Mouse (Mus musculus) forebrain, embryonic 14.5 days (tissue): ENCODE results near the gene Pgpep1. TPM values are rescaled to one million over a fixed set of nuclear protein-coding genes. Genes with fewer than 3 reads are reported as not detected.
A peak's percentile ranks its signal among the peaks of the same experiment; 100 is the strongest.

Source experiments
- ATAC-seq: fragments of 200-750 bp; cut with Nextera tagmentation; 2 replicates; pipeline ENCODE4 v1.8.0; 2017; ENCODE audit warnings: mild to moderate bottlenecking, moderate library complexity
- DNase-seq: peaks from one replicate; pipeline ENCODE4 v3.0.0-alpha.2; 2015; ENCODE audit warnings: low spot score
- H3K27ac ChIP-seq: fragments of 300-500 bp; sonication (generic); 2 replicates; pipeline ENCODE4 v1.5.1; 2014; ENCODE audit warnings: low read depth, mild to moderate bottlenecking, control low read depth, low read length, moderate library complexity
- H3K27me3 ChIP-seq: fragments of 300-500 bp; sonication (generic); replicated peaks from 2 replicates; pipeline ENCODE4 v1.6.1; 2014; ENCODE audit warnings: low read length, control low read depth, mixed read lengths; ENCODE audit not compliant: control insufficient read depth, insufficient read depth
- H3K36me3 ChIP-seq: fragments of 300-500 bp; sonication (generic); 2 replicates; pipeline ENCODE4 v1.6.1; 2014; ENCODE audit warnings: low read length, control low read depth; ENCODE audit not compliant: control insufficient read depth, insufficient read depth
- H3K4me1 ChIP-seq: fragments of 300-500 bp; sonication (generic); 2 replicates; pipeline ENCODE4 v1.6.1; 2014; ENCODE audit warnings: antibody characterized with exemption, low read length, control low read depth; ENCODE audit not compliant: control insufficient read depth, insufficient read depth
- H3K4me2 ChIP-seq: fragments of 300-500 bp; sonication (generic); 2 replicates; pipeline ENCODE4 v1.6.1; 2014; ENCODE audit warnings: mild to moderate bottlenecking, control low read depth, low read length
- H3K4me3 ChIP-seq: fragments of 300-500 bp; sonication (generic); 2 replicates; pipeline ENCODE4 v1.5.1; 2014; ENCODE audit warnings: low read depth, low read length, control low read depth
- H3K9ac ChIP-seq: fragments of 300-500 bp; sonication (generic); 2 replicates; pipeline ENCODE4 v1.6.1; 2014; ENCODE audit warnings: mild to moderate bottlenecking, low read length, control low read depth, moderate library complexity
- H3K9me3 ChIP-seq: fragments of 300-500 bp; sonication (generic); replicated peaks from 2 replicates; pipeline ENCODE4 v1.6.1; 2016; ENCODE audit warnings: low read length, control low read depth, mixed read lengths; ENCODE audit not compliant: control insufficient read depth
- WGBS: fragments of 180-500 bp; shearing (Covaris S2); extraction: QIAGEN DNeasy Blood & Tissue Kit; methylation state at CpG from one replicate; pipeline ENCODE4 v1.1.7; 2014; 5-methylcytosine and 5-hydroxymethylcytosine counted together
- polyA plus RNA-seq: library from polyadenylated mRNA; unstranded; fragments of >200 nt; fragmentation: Nextera tagmentation; extraction: Ambion mirVana; gene quantifications from 2 replicates; pipeline ENCODE4 v1.2.1, GENCODE M21; 2014

The Pgpep1 gene
- polyA plus RNA-seq, 1 experiment from 2014 or later: 101 TPM

DNA sequence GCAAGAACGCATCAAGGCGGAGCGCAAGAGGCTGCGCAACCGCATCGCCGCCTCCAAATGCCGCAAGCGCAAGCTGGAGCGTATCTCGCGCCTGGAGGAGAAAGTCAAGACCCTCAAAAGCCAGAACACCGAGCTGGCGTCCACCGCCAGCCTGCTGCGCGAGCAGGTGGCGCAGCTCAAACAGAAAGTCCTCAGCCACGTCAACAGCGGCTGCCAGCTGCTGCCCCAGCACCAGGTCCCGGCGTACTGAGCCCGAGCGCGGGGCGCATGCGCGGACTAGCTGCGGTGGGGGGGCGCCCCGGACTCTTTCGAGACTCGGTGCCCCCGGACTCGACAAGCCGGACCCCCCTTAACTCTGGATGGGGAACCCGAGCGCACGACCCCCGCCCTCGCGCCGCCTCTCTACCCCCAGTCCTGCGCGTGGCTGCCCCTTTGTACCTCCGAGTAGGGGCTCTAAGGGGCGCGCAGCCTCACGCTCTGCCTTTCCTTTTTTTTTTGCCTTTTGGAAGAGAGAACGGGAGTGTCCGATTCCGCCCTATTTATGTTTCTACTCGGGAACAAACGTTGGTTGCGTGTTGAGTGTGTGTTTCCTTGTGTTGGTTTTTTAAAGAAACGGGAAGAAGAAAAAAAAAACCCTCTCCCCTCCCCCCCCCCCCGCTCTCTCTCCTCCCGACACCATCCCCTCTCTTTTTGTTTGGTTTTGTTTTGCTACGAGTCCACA, 39.8 kb upstream of the Pgpep1 start:
- DNase-seq: peak; percentile 91
- H3K27me3 ChIP-seq: no peaks in the 10 kb centered on the region
- under 1% methylated on average over 57 of the region's 59 CpGs for WGBS
- H3K4me1 ChIP-seq: peaks cover 33% of the 10 kb centered on the region
- no peaks in the 10 kb centered on the region for H3K9me3 ChIP-seq
- ATAC-seq: peak; percentile 22
- H3K27ac ChIP-seq: peak overlapping the region; percentile 99
- H3K9ac ChIP-seq: peak overlapping the region; percentile 99
- peak overlapping the region; percentile 58 for H3K4me2 ChIP-seq
- H3K36me3 ChIP-seq: peaks cover 10% of the 10 kb centered on the region; the same call in 1 of the 2 replicates
- H3K4me3 ChIP-seq: peak overlapping the region; percentile 99

DNA sequence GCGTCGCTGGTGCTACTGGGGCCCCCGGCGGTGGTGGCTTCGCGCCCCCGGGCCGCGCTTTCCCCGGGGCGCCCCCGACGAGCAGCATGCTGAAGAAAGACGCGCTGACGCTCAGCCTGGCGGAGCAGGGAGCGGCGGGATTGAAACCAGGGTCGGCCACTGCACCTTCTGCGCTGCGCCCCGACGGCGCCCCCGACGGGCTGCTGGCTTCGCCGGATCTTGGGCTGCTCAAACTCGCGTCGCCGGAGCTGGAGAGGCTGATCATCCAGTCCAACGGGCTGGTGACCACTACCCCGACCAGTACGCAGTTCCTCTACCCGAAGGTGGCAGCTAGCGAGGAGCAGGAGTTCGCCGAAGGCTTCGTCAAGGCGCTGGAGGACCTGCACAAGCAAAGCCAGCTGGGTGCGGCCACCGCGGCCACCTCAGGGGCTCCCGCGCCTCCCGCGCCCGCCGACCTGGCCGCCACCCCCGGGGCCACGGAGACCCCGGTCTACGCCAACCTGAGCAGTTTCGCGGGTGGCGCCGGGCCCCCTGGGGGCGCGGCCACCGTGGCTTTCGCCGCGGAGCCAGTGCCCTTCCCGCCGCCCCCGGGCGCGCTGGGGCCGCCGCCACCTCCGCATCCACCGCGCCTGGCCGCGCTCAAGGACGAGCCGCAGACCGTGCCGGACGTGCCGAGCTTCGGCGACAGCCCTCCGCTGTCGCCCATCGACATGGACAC, 39.1 kb upstream of the Pgpep1 start:
- WGBS: 1% methylated on average over 87 of the region's 89 CpGs
- H3K4me1 ChIP-seq: peaks cover 33% of the 10 kb centered on the region
- no peaks in the 10 kb centered on the region for H3K27me3 ChIP-seq
- peak overlapping the region; percentile 99 for H3K9ac ChIP-seq
- H3K4me2 ChIP-seq: peak overlapping the region; percentile 58
- DNase-seq (no peak), ATAC-seq (0 out of 2 replicates have a peak, but pooled peaks have one; percentile 1)
- H3K36me3 ChIP-seq: peaks cover 10% of the 10 kb centered on the region; the same call in 1 of the 2 replicates
- no peaks in the 10 kb centered on the region for H3K9me3 ChIP-seq
- H3K27ac ChIP-seq: peak overlapping the region; percentile 99
- peak overlapping the region; percentile 99 for H3K4me3 ChIP-seq

DNA sequence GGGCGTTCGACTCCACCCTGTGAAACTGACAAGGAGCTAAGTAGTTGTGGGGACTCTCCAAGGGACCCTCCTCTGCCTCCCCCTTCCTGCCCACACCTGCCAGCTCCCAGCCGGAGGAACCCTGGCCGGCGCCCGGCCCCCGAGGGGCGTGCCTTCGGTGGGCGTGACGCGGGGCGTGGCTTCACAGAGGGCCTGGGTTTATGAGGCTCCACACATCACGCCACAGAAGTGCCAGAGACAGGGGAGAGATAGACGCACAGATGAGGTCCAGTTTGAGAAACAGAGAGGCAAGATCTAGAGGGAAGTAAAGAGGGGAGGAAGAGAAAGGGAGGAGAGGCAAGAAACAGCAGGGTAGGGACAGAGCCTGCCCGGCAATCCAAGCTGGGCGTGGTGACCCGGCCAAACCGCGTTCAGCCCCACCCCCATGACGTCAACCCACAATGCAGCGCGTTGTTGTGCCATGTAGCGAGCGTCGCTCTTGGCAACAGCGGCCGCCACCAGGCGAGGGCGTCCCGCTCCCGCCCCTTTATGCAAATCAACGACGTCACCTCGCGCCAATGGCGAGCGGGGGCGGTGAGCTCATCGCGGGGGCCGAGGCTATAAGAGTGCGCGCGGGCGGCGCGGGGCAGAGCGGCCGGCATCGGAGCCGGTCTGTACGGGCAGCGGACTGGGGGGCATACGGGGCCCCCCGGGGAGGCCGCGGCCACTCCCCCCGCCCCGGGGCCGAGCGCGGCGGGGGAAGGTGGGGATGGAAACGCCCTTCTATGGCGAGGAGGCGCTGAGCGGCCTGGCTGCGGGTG, 38.3 kb upstream of the Pgpep1 start, which contains the start of gene Jund:
Gene Jund, plus strand, starts transcription at position 640 of the 800 bp plus-strand sequence.
- peaks cover 10% of the 10 kb centered on the region; the same call in 1 of the 2 replicates for H3K36me3 ChIP-seq
- peaks cover 33% of the 10 kb centered on the region for H3K4me1 ChIP-seq
- H3K27ac ChIP-seq: peak within 1 kb of the TSS; percentile 99
- peak within 1 kb of the TSS; percentile 58 for H3K4me2 ChIP-seq
- H3K9me3 ChIP-seq: no peaks in the 10 kb centered on the region
- peak; percentile 86 for ATAC-seq
- H3K4me3 ChIP-seq: peak within 1 kb of the TSS; percentile 99
- peak; percentile 99 for DNase-seq
- H3K9ac ChIP-seq: peak within 1 kb of the TSS; percentile 99
- under 1% methylated on average over 59 of the region's 69 CpGs for WGBS
- no peaks in the 10 kb centered on the region for H3K27me3 ChIP-seq

DNA sequence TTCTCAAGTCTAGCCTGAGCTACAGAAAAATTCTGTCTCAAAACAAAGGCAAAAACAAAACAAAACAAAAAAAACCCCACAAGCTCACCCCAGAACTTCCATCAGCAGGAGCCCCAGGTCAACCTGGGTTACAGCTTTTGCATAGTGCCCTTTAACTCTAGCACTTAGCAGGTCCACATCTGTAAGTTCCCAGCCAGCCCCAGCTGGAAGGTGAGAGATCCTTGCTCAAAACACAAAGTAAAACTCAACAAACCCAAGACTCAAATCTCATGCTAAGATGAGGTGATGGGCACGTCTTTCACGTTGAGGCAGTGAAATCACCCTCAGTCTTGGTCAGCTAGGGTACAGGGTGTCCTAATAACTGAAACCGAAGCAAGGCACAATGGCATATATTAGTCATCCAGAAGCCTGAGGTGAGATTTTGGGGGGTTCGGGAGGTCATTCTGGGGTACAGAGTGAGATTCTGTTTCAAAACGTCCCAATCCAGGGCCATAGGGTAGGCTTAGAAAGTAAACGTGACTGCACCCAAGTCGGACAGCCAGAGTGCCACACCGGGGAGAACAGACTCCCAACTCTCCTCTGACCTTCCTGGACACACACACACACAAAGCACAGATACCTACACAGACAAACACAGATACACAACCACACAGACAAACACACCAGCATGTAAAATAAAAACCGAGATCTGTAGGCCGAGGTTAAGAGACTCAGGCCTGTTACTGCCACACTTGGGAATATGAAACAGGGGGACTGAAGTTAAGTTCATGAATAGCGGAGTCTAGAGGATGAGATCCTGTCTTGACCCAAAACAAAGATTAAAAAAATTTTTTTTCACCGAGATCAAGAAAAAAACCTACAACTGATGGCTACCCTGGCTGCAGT, 37.4 kb upstream of the Pgpep1 start:
- ATAC-seq: no peak

DNA sequence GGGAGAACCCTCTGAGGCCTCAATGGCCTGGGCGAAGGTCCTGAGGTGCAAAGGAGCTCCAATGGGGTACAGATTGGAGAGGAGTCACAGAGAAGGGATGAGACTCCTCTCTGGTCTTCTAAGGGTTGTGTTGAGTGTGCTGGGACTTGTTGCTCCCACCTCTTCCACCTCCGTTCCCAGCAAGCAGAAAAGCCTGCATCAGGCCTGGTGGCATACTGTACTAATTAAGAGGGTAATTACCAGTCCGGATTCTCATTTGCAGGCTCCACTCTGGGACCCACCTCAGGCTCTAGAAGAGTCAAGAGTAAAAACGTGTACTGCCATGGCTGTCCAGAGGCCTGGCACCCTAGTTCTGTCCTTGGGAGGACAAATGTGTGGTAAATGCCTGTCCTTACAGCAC, 36.8 kb upstream of the Pgpep1 start:
- Histone ChIP-seq H3K9me3 (no peaks in the 10 kb centered on the region), H3K4me1 (peaks cover 36% of the 10 kb centered on the region), H3K27ac (peak overlapping the region; percentile 60), H3K4me2 (peak overlapping the region; percentile 54), H3K9ac (peak overlapping the region; percentile 43), H3K4me3 (no peak overlapping the region), H3K36me3 (0 out of 2 replicates have a peak, but pooled peaks cover 4% of the 10 kb centered on the region), H3K27me3 (no peaks in the 10 kb centered on the region)
- ATAC-seq (no peak), DNase-seq (no peak)
- 19% methylated on average over 4 of the region's 4 CpGs for WGBS

More for the DNA sequence above, 37.4 kb upstream of the Pgpep1 start:
- Histone ChIP-seq H3K27me3 (no peaks in the 10 kb centered on the region), H3K4me3 (peak overlapping the region; percentile 99), H3K9ac (peak overlapping the region; percentile 60), H3K4me2 (peak overlapping the region; percentile 58), H3K36me3 (0 out of 2 replicates have a peak, but pooled peaks cover 4% of the 10 kb centered on the region), H3K4me1 (peaks cover 33% of the 10 kb centered on the region), H3K27ac (peak overlapping the region; percentile 99), H3K9me3 (no peaks in the 10 kb centered on the region)
- 75% methylated on average over 12 of the region's 12 CpGs for WGBS
- no peak for DNase-seq

DNA sequence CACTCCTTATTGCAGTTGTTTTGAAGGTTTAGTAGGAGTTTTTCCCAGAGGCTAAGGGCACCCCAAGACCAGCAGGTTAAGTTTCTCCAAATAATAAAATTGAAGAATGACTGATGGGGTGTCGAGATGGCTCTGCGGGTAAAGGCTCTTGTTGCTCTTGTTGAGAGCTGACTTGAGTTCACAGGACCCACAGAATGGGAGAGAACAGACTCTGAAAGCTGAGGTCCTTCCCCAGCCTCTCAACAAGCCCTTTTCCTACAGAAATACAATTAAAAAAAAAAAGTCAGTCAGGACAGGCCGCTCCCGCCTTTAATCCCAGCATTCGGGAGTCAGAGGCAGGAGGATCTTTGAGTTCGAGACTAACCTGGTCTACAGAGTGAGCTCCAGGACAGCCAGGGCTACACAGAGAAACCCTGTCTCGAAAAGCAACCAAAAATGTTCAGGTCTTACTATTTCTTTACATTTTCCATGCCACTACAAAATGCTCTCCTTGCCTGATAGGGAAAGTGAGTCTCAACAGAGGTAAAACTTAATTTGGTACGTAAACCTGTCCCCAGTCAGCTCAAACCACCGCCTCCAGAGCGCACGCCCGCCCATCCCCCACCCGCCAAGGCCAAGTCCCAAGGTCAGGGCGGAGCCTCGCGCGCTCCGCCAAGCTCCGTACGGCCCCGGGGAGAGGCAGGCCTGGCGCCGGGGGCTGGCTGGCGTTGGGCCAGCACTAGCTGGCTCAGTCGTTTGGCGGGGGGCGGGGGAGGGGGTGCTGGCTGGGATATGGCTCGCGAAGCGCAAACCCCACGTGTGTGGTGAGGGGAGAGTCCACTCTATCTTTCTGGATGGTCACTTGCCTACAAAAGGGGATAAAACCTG, 36.1 kb upstream of the Pgpep1 start:
- 5% methylated on average over 30 of the region's 31 CpGs for WGBS
- no peak for ATAC-seq
- H3K4me1 ChIP-seq: peaks cover 35% of the 10 kb centered on the region

DNA sequence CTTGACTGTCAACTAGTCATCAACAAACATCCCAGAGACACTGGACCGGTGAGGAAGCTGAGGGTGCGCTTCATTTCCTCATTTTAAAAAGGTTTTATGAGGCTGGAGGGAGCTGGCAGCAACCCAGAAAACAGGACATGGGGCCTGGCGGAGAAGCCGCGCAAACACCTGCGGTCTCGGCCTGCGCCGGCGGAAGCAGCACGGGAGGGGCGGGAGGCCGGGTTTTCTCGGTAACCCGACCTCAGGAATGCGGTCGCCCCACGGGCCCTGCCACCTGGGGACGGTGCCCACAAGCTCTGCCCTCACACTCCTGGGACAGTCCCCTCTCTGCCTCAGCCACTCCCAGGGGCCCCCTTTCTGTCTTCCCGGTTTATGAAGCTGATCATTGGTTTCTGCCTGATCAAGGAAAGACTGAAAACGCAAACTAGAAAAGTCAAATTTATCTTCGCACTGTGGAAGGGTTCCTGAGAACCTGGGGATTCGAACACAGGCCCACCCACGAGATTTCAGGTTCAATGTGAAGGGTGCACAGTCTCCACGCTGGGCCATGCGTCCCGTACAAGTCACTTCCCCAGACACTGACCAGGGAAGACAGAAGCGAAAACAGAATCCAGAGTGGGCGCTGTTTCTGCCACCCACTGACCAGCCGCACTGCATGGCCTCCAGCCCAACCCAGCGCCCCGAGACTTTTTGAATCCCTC, 35.3 kb upstream of the Pgpep1 start:
- H3K4me1 ChIP-seq: peaks cover 32% of the 10 kb centered on the region
- 0 out of 2 replicates have a peak overlapping the region, but pooled peaks have one; percentile 60 for H3K27ac ChIP-seq
- no peaks in the 10 kb centered on the region for H3K27me3 ChIP-seq
- no peak overlapping the region for H3K4me3 ChIP-seq
- no peak overlapping the region for H3K4me2 ChIP-seq
- 35% methylated on average over 32 of the region's 32 CpGs for WGBS
- H3K9ac ChIP-seq: no peak overlapping the region
- ATAC-seq: no peak
- H3K36me3 ChIP-seq: no peaks in the 10 kb centered on the region
- DNase-seq: no peak
- no peaks in the 10 kb centered on the region for H3K9me3 ChIP-seq

More for the DNA sequence above, 36.1 kb upstream of the Pgpep1 start:
- peak overlapping the region; percentile 60 for H3K27ac ChIP-seq
- peak; percentile 86 for DNase-seq
- peak overlapping the region; percentile 54 for H3K4me2 ChIP-seq
- no peaks in the 10 kb centered on the region for H3K36me3 ChIP-seq
- no peak overlapping the region for H3K4me3 ChIP-seq
- H3K9me3 ChIP-seq: no peaks in the 10 kb centered on the region
- H3K27me3 ChIP-seq: no peaks in the 10 kb centered on the region
- peak overlapping the region; percentile 43 for H3K9ac ChIP-seq
